Mouse (Mus musculus) urinary bladder, postnatal 10 days (tissue): ENCODE results near the gene Hbp1.

Experiments
- DNase-seq: peaks from one replicate; pipeline ENCODE4 v3.0.0; 2022; ENCODE audit warnings: low spot score

Gene Hbp1

GRCm38 (mm10) chr12:31949759-31950658 lies at the start of gene Hbp1:
Gene Hbp1 (minus strand): TSS chr12:31950535.
- DNase-seq, result peak; percentile 97

DNA sequence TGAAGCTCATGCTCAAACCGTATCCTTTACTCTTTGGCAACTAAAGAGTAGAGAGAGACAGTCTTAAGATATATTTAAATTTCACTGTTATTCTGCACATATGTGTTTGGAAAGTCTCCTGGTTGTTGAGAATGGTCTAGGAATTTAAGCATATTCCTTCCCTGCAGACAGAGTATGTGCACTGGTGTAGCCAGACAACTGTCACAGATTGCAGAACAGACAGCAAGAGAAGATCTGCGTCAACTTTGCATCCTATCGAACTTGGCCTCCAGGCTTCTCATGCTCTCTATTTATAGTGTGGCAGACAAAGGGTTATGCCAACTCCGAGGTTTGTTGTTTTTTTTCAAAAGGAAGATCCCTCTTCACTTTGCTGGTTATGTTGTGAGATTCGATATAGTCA lies 48.4 kb upstream of the Hbp1 start:
- DNase-seq, result no peak

DNA sequence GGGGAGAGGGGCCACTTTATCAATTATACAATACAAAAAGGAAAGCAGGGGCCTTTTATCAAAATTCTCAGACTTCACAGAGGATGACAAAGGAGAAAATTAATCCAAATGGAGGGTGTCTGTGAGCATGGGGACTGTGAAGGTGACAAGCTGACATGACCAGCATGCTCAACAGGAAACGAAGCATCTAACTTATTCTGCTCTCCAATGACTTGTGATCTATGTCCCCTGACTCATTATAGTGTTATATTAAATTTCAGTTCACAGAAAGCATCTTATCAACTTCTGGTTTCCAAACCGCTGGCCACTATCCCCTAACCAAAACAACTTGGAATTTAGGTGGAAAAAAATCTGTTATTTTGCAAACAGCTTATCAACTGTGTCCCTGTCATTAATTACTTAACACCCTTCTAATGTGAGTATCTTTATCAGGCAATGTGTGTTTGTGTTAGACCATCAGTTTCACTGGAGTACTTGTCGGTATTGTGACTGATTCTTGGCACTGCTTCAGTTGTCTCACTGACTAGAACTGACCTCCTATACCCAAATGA lies 47.1 kb upstream of the Hbp1 start:
- DNase-seq, result no peak

DNA sequence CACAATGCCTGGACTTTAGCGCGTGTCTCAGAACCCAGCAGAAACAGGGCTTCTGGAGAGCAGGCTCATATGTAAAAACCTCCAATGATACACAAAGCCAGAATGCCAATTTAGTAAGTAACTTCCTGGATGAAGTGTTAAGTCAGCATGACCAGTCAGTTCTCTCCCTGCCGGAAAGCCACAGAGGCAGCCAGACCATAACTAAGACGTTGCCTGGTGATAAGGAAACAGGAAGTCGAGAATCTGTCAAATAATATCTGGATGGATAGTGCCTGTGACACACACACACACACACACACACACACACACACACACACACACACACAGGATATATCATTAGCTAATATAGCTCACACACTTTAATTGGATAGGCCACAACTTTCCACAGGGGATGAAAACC lies 46.5 kb upstream of the Hbp1 start:
- no peak for DNase-seq

DNA sequence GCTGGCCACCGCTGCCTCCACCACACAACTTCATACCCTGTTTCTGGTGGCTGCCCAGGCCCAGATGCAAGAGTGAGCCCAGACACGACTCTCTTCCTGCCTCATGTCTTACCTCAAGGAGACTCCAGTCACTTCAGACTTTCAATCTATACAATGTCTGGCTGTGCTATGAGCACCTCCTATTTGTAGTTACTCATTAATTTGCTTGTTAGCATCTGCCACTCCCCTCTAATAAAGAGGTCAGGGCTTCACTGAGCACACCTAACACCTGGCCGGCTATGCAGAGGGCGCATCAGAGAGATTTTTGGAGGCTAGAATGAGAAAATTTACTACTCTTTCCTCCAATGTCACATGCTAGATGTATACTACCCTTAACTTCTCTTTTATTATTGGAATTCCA lies 40.2 kb upstream of the Hbp1 start:
- no peak for DNase-seq

GRCm38 (mm10) chr12:31989726-31990125 lies 39.4 kb upstream of the Hbp1 start:
- DNase-seq, result no peak

- no peak for DNase-seq
Observed at GRCm38 (mm10) chr12:31986463-31986862, 36.1 kb upstream of the Hbp1 start.

DNA sequence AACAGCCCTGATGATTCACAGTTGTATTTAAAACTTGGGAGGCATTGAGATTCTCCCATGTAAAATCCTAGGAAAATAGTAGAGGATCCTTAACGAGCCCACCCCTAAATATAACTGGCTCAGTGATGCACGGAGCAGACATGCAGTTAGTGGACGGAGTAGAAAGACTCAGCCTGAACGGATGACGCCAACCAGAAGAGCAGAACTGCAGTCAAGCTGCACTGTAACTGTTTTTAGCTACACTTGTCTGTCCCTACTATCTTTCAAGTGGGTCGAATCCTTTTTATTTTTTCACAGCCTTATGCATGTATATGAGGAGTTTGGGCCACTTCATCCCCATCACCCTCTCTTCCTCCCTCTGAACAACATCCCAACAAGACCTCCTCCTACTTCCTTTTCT lies 35.4 kb upstream of the Hbp1 start:
- DNase-seq, result no peak

GRCm38 (mm10) chr12:31984664-31985063 lies 34.3 kb upstream of the Hbp1 start:
- no peak for DNase-seq

DNA sequence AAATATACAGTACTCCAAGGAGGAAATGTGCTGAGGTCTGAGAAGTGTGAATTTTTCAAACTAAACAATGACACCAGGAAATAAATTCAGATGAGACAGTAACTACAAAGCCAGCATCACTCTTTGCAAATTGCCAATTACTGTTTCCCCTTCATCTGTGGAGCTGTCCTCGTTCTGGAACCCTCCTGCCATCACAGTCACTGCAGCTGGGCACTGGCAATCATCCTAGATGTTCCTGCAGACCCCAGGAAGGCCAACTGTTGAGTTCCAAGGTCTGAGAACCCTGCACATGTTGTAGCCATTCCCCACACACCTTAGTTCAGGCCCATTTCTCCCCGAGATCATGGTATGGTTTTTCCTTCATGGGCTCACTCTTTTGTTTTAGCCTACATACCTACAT lies 33.9 kb upstream of the Hbp1 start:
- no peak for DNase-seq

DNA sequence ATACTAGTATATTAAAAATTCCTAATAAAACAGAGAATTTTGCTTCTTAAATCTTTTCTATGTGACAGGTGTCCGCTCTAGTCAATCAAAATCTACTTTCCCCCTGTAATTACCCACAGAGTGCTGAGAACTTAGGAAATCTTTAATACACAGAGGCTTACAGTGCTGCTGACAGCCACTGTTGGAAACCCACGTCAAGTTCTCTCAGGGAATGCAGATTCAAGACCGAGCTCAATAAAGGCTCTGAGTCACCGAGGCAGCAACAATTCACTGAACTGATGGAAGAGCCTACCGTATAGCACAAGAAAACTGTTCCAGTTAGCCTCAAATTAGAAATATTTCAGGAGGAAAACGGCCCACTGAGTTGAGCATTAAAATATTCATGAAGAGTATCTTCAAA lies 33.4 kb upstream of the Hbp1 start:
- DNase-seq, result no peak

DNA sequence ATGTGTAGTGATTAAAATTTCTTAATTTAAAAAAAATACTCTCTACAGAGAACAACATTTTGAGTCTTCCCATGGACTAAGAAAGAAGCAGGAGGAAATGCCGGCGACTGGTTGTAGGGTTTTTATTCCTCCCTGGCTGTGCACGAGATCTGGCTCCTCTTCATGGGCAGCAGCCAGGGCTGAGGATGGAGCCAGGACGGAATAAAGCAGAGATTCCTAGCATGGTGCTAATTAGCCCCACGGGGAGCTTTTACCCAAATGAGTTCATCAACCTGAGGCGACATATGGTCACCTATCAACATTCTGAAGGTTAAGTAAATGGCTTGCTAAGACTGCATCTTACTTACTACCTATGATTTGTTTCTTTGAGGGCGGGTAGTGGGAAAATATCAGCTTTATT lies 32.9 kb upstream of the Hbp1 start:
- DNase-seq, result no peak

GRCm38 (mm10) chr12:31977613-31978195 lies 27.4 kb upstream of the Hbp1 start:
- DNase-seq, result no peak

DNA sequence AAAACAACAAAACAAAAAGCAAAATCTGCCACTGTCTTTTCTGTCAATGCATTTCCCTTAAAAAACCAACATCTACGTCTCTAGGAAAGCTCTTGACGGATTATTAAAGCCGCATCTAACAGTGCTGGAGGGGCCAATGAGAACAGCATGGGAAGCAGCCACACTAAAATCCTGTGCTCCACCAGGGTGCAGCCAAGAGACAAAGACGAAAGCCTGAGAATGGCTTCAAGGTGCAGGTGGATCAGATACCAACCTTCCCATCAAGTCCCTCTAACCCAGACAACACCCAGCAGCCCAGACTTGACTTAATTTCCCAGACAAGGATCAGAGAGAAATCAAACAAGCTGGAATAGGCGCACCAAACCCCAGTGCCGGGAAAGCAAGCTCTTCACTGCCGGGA lies 26.2 kb upstream of the Hbp1 start:
- DNase-seq, result no peak

DNA sequence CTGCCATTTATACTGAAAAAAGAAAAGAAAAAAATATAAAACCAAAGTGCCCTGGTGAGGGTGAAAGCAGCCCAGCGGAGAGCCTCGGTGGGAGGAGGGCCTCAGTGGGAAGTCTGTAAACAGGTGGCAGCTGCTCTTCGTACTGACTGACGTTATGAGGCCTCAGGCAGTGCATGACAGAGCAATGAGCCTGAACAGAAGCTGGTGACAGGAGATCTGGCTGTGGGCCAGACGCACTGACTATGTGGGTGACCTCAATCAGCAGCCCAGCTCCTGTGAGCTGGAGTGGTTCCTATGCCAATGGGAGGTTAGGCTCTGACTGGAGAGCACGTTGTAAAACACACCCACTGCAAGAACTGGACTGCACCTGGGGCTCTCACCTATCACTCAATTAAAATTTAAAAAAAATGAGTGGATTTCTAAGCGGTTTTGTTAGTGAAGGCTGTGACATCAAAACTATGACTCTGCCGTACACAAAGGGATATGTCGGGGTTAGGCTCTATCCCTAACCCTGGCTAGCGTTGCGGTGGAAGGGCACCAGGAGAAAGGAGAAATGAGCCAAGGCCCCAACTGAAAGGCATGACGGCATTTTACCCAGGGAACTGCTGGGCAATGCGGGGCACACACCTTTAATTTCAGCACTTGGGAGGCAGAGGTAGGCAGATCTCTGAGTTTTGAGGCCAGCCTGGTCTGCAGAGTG lies 23.3 kb upstream of the Hbp1 start:
- no peak for DNase-seq

- DNase-seq, result no peak
Observed at GRCm38 (mm10) chr12:31971547-31971946, 21.2 kb upstream of the Hbp1 start.

DNA sequence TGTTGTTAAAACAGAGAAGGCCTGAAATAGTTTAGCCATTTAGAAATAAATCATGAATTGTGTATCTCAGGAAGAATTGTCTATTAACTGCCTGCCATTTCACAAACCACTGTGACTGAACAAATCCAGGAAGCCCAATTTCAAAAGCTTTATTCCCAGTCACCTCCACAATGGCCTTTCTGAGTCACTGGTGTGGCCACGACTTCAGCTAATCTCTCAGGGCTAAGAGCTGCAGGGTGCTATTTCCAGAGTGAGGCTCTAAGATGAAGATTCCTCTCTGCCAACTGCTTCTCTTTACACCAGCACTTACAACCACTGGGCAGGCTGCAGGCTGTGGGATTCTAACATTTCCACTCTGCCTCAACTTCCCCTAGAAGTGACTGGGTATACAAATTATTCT lies 18.8 kb upstream of the Hbp1 start:
- no peak for DNase-seq

- no peak for DNase-seq
Observed at GRCm38 (mm10) chr12:31967536-31967935, 17.2 kb upstream of the Hbp1 start.

DNA sequence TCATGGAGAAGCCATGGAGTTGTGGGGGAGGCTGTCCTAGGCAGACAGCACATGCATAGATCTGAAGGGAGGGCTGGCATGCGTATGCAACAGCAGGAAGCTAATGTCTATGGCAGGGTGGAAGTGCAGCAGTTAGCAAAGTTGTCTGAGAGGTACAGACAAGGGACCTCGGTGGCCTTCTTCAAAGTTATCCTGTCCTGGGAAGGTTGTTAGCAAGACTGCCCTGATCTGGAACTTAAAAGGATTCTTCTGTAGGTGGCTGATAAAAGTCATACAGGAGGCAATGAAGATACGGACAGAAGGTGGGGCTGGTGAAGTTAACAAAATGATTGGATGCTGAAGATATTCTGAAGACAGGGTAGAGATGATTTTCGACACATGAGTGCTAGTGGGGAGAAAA lies 16.1 kb upstream of the Hbp1 start:
- DNase-seq, result no peak

DNA sequence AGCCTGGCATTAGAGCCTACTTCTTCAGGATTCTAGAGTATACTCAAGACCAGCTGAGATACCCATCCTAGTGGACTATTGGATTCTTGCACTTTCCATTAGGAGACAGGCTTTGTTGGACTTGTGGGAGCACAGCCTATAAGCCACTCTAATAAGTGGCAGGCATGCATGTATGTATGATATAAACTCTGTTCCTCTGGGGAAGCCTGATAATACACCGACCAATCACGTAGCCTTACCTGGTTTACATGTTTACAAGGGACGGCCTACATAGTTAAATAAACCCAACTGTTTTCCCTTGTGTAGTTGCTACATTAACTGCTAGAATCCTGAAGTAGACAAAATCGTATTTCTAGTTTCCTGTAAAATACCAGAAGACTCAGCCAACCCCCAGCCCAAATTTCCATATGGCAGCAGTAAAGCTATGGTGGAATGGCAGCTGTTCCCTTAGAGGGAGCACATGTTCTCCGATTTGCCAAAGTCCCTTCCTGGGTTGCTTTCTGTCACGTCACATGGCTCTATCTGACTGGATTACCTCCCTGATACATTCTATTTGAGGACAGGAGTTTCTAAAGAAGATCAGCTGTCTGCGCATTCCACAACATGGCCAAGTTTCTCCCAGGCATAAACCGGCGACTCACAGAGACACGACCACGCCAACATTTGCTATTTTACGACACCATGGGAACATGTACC lies 15.3 kb upstream of the Hbp1 start:
- DNase-seq, result no peak

DNA sequence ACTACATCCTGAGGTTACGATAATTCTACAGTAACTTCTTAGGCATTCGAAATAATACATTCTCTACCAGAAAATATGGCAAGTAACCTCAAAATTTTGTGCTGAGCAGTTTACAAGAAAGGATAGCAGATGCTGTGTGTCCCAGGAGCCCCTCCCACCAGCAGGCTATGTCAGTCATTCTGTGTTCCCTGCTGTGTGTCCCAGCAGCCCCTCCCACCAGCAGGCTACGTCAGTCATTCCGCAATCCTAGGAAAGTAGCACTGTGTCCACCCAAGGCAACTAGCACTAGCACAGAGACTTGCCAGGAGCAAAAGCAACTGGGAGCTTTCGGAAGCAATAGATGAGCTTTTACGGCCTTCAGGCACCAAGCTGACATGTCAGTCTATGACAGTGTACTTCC lies 13.7 kb upstream of the Hbp1 start:
- no peak for DNase-seq

DNA sequence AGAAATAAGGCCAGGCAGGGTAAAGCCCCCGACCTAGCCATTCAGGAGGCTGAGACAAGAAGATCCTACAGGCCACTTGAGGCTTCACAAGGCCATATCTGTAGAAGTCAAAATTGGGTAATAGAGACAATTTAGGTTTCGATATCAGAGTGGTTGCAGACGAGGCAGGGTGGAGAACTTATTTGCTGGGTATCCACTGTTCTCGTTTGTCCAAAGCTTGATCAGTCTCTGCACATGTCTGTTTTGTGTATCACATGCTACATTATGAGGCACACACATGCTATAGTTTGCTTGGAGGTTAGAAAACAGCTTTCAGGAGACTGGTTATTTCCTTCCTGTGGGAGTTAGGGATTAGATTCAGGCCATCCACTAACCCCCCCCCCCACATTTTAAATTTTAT lies 5.5 kb upstream of the Hbp1 start:
- DNase-seq, result no peak
